15 mouse cellular contexts compared by ENCODE assay signal in genomic region chr15:56244004-56244735, GRCm38 (mm10).
A peak's percentile ranks its signal among the peaks of the same experiment; 100 is the strongest.
DNase-seq lines count a peak whose midpoint lies in the region; ATAC-seq and TF ChIP-seq lines count a peak whose summit lies in the region.
"Had no signal": no experiment of that assay in that cellular context is flagged by ENCODE, and none has a peak within 500 bp of the region (broad histone marks: within the 10 kb centered on the region; RNA-seq: fewer than 3 reads in every experiment).

No protein-coding gene starts in this region.

- no peak overlapping the region for H3K27ac ChIP-seq in liver, adult 2 months (replicated peaks; ENCODE audit: insufficient read depth, low read depth, low read length)
- H3K27ac ChIP-seq in liver, embryonic 11.5 days (ENCODE audit: low read depth, low read length) = no peak overlapping the region
- peak overlapping the region; percentile 29; the same call in 1 of the 2 replicates for H3K27ac ChIP-seq in intestine, embryonic 14.5 days (ENCODE audit: low read depth)
- peak overlapping the region; percentile 42 for H3K27ac ChIP-seq in limb, embryonic 10.5 days
- H3K27ac ChIP-seq in stomach, embryonic 15.5 days = no peak overlapping the region
- no peak overlapping the region for H3K27ac ChIP-seq in midbrain, embryonic 15.5 days
- no peak overlapping the region for H3K27ac ChIP-seq in midbrain, embryonic 13.5 days
- H3K27ac ChIP-seq: embryonic facial prominence, embryonic 12.5 days; left cerebral cortex, adult 2 months had no signal

- H3K9ac ChIP-seq in liver, adult 2 months (ENCODE audit: low read depth, low read length) = no peak overlapping the region
- no peak overlapping the region for H3K9ac ChIP-seq in liver, embryonic 11.5 days (ENCODE audit: low read depth, low read length)
- no peak overlapping the region for H3K9ac ChIP-seq in intestine, embryonic 14.5 days (ENCODE audit: low read length)
- no peak overlapping the region for H3K9ac ChIP-seq in stomach, embryonic 15.5 days
- no peak overlapping the region for H3K9ac ChIP-seq in midbrain, embryonic 15.5 days
- no peak overlapping the region for H3K9ac ChIP-seq in midbrain, embryonic 13.5 days (replicated peaks)
- H3K9ac ChIP-seq: embryonic facial prominence, embryonic 12.5 days; forebrain, postnatal 0 days had no signal

- peak; percentile 53 for DNase-seq in liver, adult 2 months (ENCODE audit: extremely low read depth, low read depth, low spot score)
- no peak for DNase-seq in liver, embryonic 11.5 days (ENCODE audit: low spot score)
- DNase-seq in intestine, embryonic 14.5 days (ENCODE audit: low spot score) = peak; percentile 53
- peak; percentile 43 for DNase-seq in limb, embryonic 10.5 days (ENCODE audit: low spot score)
- DNase-seq in retina, embryonic 14.5 days (ENCODE audit: low spot score) = no peak
- DNase-seq: forebrain, postnatal 0 days; right cerebral cortex, adult 18-20 months; thymus, adult 18-20 months had no signal

- no peaks in the 10 kb centered on the region for H3K79me2 ChIP-seq in liver, adult 2 months (ENCODE audit: control insufficient read depth, insufficient read depth, low read length)

- TF ChIP-seq CTCF in liver, adult 2 months (IDR thresholded peaks at IDR 0.05; ENCODE audit: low read depth, low read length) = no peak

- ATAC-seq in liver, embryonic 11.5 days (replicated peaks; ENCODE audit: low FRiP score) = no peak
- ATAC-seq in intestine, embryonic 14.5 days (replicated peaks; ENCODE audit: low FRiP score, low TSS enrichment, low read depth) = 0 out of 2 replicates have a peak, but pooled peaks have one; percentile 60
- peak; percentile 58; the same call in 1 of the 2 replicates for ATAC-seq in stomach, embryonic 15.5 days (ENCODE audit: insufficient read depth, low FRiP score, low read depth)
- ATAC-seq in midbrain, embryonic 15.5 days (replicated peaks) = no peak
- ATAC-seq in midbrain, embryonic 13.5 days = no peak
- ATAC-seq: CD4-positive, CD25-positive, alpha-beta regulatory T cell, adult 4 months; forebrain, postnatal 0 days had no signal

- H3K9me3 ChIP-seq in liver, embryonic 11.5 days (ENCODE audit: control insufficient read depth, low read length) = no peaks in the 10 kb centered on the region
- H3K9me3 ChIP-seq in intestine, embryonic 14.5 days (ENCODE audit: control insufficient read depth, low read length) = no peaks in the 10 kb centered on the region
- no peaks in the 10 kb centered on the region for H3K9me3 ChIP-seq in limb, embryonic 10.5 days (replicated peaks)
- no peaks in the 10 kb centered on the region for H3K9me3 ChIP-seq in stomach, embryonic 15.5 days
- H3K9me3 ChIP-seq in midbrain, embryonic 15.5 days = no peaks in the 10 kb centered on the region
- no peaks in the 10 kb centered on the region for H3K9me3 ChIP-seq in midbrain, embryonic 13.5 days
- H3K9me3 ChIP-seq: embryonic facial prominence, embryonic 12.5 days had no signal

- no peak for TF ChIP-seq POLR2A in liver, adult 2 months (IDR thresholded peaks at IDR 0.05; ENCODE audit: extremely low read depth, insufficient read depth, low read length)

- no peaks in the 10 kb centered on the region for H3K36me3 ChIP-seq in liver, adult 2 months (ENCODE audit: control insufficient read depth, insufficient read depth, low read length)
- no peaks in the 10 kb centered on the region for H3K36me3 ChIP-seq in liver, embryonic 11.5 days (ENCODE audit: control insufficient read depth, insufficient read depth, low read length)
- no peaks in the 10 kb centered on the region for H3K36me3 ChIP-seq in intestine, embryonic 14.5 days (ENCODE audit: control insufficient read depth, insufficient read depth, low read length)
- H3K36me3 ChIP-seq in limb, embryonic 10.5 days = no peaks in the 10 kb centered on the region
- no peaks in the 10 kb centered on the region for H3K36me3 ChIP-seq in stomach, embryonic 15.5 days
- no peaks in the 10 kb centered on the region for H3K36me3 ChIP-seq in midbrain, embryonic 15.5 days (replicated peaks)
- no peaks in the 10 kb centered on the region for H3K36me3 ChIP-seq in midbrain, embryonic 13.5 days
- H3K36me3 ChIP-seq: embryonic facial prominence, embryonic 12.5 days had no signal

- H3K4me1 ChIP-seq in liver, adult 2 months (ENCODE audit: control insufficient read depth, insufficient read depth, low read length) = peaks cover 6% of the 10 kb centered on the region
- no peaks in the 10 kb centered on the region for H3K4me1 ChIP-seq in liver, embryonic 11.5 days (replicated peaks; ENCODE audit: control insufficient read depth, insufficient read depth, low read length)
- peaks cover 6% of the 10 kb centered on the region; the same call in 1 of the 2 replicates for H3K4me1 ChIP-seq in intestine, embryonic 14.5 days (replicated peaks; ENCODE audit: control insufficient read depth, insufficient read depth, low read length)
- H3K4me1 ChIP-seq in limb, embryonic 10.5 days = peaks cover 10% of the 10 kb centered on the region; the same call in 1 of the 2 replicates
- no peaks in the 10 kb centered on the region for H3K4me1 ChIP-seq in stomach, embryonic 15.5 days
- no peaks in the 10 kb centered on the region for H3K4me1 ChIP-seq in midbrain, embryonic 15.5 days
- H3K4me1 ChIP-seq in midbrain, embryonic 13.5 days (replicated peaks) = no peaks in the 10 kb centered on the region

- no peak overlapping the region for H3K4me2 ChIP-seq in liver, embryonic 11.5 days
- no peak overlapping the region for H3K4me2 ChIP-seq in intestine, embryonic 14.5 days (ENCODE audit: low read length)
- no peak overlapping the region for H3K4me2 ChIP-seq in stomach, embryonic 15.5 days
- H3K4me2 ChIP-seq in midbrain, embryonic 15.5 days = no peak overlapping the region
- no peak overlapping the region for H3K4me2 ChIP-seq in midbrain, embryonic 13.5 days (replicated peaks)
- H3K4me2 ChIP-seq: embryonic facial prominence, embryonic 12.5 days had no signal

- H3K4me3 ChIP-seq in liver, adult 2 months (ENCODE audit: insufficient read depth, low read depth, low read length) = no peak overlapping the region
- no peak overlapping the region for H3K4me3 ChIP-seq in liver, embryonic 11.5 days (ENCODE audit: low read depth, low read length)
- H3K4me3 ChIP-seq in intestine, embryonic 14.5 days (ENCODE audit: low read depth, low read length) = no peak overlapping the region
- no peak overlapping the region for H3K4me3 ChIP-seq in limb, embryonic 10.5 days
- no peak overlapping the region for H3K4me3 ChIP-seq in stomach, embryonic 15.5 days (replicated peaks)
- no peak overlapping the region for H3K4me3 ChIP-seq in midbrain, embryonic 15.5 days
- no peak overlapping the region for H3K4me3 ChIP-seq in midbrain, embryonic 13.5 days (replicated peaks)
- H3K4me3 ChIP-seq: embryonic facial prominence, embryonic 12.5 days; left cerebral cortex, adult 2 months; myocyte had no signal

- no peaks in the 10 kb centered on the region for H3K27me3 ChIP-seq in liver, adult 2 months (ENCODE audit: control insufficient read depth, insufficient read depth, low read length)
- H3K27me3 ChIP-seq in liver, embryonic 11.5 days (replicated peaks; ENCODE audit: control insufficient read depth, insufficient read depth, low read length) = no peaks in the 10 kb centered on the region
- H3K27me3 ChIP-seq in intestine, embryonic 14.5 days (replicated peaks; ENCODE audit: control insufficient read depth, insufficient read depth, low read length) = no peaks in the 10 kb centered on the region
- H3K27me3 ChIP-seq in limb, embryonic 10.5 days (ENCODE audit: low read depth, poor library complexity, severe bottlenecking) = no peaks in the 10 kb centered on the region
- H3K27me3 ChIP-seq in stomach, embryonic 15.5 days (replicated peaks) = no peaks in the 10 kb centered on the region
- H3K27me3 ChIP-seq in midbrain, embryonic 15.5 days (replicated peaks) = no peaks in the 10 kb centered on the region
- no peaks in the 10 kb centered on the region for H3K27me3 ChIP-seq in midbrain, embryonic 13.5 days
- H3K27me3 ChIP-seq: embryonic facial prominence, embryonic 12.5 days had no signal

- WGBS in liver, adult 2 months = 38% methylated on average over 9 of the region's 9 CpGs
- 64% methylated on average over 8 of the region's 9 CpGs for WGBS in liver, embryonic 11.5 days
- WGBS in intestine, embryonic 14.5 days = 25% methylated on average over 8 of the region's 9 CpGs
- 73% methylated on average over 9 of the region's 9 CpGs for WGBS in limb, embryonic 10.5 days
- 32% methylated on average over 9 of the region's 9 CpGs for WGBS in stomach, embryonic 15.5 days
- WGBS in midbrain, embryonic 15.5 days = 72% methylated on average over 9 of the region's 9 CpGs
- WGBS in midbrain, embryonic 13.5 days = 80% methylated on average over 9 of the region's 9 CpGs

Comparison
In these comparisons a context has a peak if more than half of its experiments do, and no peak if none do; other contexts are left out.
1. DNase-seq: peak in liver, adult 2 months (single experiment), intestine, embryonic 14.5 days (single experiment) and limb, embryonic 10.5 days (single experiment); none in liver, embryonic 11.5 days (single experiment) and retina, embryonic 14.5 days (single experiment).
2. H3K27ac ChIP-seq: peak in intestine, embryonic 14.5 days (single experiment) and limb, embryonic 10.5 days (single experiment); none in liver, adult 2 months (single experiment), liver, embryonic 11.5 days (single experiment), stomach, embryonic 15.5 days (single experiment), midbrain, embryonic 15.5 days (single experiment) and midbrain, embryonic 13.5 days (single experiment).
3. ATAC-seq: peak in intestine, embryonic 14.5 days (single experiment) and stomach, embryonic 15.5 days (single experiment); none in liver, embryonic 11.5 days (single experiment), midbrain, embryonic 15.5 days (single experiment) and midbrain, embryonic 13.5 days (single experiment).